Mouse (Mus musculus): ENCODE measurements around the gene Atxn1.
A peak's percentile ranks its signal among the peaks of the same experiment; 100 is the strongest.

Gene Atxn1

GRCm38 (mm10) chr13:45861098-45861580, 103.7 kb downstream of the Atxn1 start:
- DNase-seq, result no peak

DNA sequence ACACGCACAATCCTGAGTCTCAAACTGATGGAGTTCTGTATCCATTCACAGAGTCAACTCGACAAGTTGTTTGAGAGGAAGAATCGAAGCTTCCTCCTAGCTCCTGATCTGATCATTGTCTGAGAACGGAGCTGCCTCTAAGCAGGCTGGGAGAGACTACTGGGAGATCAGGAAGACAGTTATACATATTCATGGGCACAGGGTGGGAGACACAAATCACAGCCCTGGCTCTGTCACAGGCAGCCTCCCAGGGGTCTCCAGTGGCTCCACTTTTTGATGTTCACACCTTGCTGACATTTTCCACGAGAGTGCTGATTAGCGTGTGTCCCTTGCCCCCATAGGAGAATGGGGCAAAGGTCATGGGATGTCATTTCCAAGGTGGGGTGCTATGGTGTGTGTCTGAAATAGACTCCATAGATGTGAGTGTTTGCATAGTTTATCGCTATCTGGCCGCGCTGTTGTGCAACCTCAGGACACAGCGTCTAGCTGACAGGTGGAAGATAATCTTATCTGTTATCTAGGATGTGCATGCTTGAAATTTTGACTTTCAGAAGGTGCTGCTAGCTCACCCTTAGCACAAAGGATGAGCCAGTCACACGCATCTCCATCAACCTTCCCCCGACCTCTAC, 105.6 kb downstream of the Atxn1 start:
- no peak for DNase-seq

GRCm38 (mm10) chr13:45857416-45857815, 107.4 kb downstream of the Atxn1 start:
- no peak for DNase-seq

- no peak for DNase-seq
These were observed 110.3 kb downstream of the Atxn1 start for GRCm38 (mm10) chr13:45854531-45854930.

DNA sequence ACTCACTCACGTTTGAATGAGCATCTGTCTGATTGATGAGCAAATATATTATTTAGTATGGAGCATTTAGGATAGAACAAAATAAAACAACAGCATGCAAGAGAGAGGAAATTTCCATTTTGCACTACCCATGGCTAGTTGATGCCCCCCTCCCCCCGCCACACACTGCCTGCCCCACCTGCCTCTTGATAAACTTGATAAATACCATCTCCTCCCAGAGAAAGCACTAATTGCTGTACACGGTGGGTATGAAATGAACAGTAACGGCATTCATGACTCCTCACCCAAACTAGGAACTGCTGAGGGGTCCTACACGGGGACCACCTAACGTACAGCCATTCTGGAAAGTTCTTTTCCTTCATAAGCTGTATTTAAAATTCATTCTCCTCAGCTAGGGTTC, 111.1 kb downstream of the Atxn1 start:
- DNase-seq, result no peak

- no peak for DNase-seq
These were observed 112.5 kb downstream of the Atxn1 start for GRCm38 (mm10) chr13:45852288-45852687.

GRCm38 (mm10) chr13:45851746-45852145, 113.1 kb downstream of the Atxn1 start:
- DNase-seq, result no peak

- DNase-seq, result no peak
These were observed 113.7 kb downstream of the Atxn1 start for GRCm38 (mm10) chr13:45851156-45851555.

DNA sequence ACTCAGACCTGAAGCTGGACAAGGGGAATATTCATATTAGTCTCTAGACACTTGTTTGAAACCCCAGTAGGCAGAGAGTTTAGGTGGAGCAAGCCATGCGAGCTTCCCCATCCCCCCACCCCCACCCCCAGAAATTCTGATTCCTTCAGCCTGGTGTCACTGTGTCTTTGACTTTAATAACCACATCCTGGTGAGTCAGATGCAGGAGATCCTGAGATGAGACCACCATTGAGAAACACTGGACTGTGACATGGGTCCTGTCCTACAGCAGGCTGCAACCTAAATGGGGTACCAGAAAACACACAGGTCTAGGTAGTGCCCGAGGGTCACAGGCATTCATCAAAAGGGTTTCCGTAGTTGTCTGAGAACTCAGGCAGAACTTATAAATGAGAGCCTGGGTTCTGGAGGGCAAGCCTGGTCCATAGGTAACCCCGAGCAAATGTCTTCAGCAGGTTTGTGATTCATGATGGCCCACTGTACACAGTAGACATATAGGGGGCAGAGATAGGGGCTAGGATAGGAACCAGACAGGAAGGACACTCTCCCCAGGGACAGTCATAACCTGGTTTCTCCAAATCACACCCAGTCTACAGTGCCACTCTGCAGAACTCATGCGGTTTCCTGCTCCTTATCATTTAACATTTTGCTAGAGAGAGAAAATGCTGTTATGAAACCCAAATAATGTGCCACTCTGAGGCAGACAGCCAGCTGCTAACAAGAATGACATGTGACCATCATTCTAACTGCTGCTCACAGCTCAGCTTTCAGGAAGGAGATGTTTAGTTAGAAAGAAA, 114.4 kb downstream of the Atxn1 start:
- no peak for DNase-seq

- DNase-seq, result no peak
These were observed 115.4 kb downstream of the Atxn1 start for GRCm38 (mm10) chr13:45849145-45850023.

DNA sequence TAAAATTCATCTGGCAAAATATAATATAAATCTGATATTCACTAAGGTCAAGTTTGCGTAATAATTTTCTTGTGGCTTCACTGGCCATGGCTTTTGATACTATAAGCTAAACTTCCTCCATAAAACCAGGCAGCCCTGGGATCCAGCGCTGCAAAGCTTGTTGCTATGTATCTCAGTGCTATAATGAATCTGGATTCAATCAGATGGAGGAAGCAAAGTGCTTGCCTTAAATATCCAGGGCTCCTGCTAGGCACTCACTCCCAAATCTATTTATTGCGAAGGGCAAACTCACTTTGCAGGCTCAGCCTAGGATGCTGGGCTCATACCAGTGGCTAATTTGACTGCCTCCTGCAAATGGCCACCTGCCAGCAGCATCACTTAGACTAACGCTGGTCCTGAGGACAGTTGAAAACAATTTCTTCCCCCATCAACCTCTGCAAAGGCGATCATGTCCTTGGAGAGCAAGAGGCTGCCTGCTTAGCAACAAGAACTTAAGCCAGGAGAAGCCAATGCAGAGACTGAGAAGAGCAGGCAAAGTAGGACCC, 122.2 kb downstream of the Atxn1 start:
- DNase-seq, result peak in 1 of 2 experiments; percentile 20

DNA sequence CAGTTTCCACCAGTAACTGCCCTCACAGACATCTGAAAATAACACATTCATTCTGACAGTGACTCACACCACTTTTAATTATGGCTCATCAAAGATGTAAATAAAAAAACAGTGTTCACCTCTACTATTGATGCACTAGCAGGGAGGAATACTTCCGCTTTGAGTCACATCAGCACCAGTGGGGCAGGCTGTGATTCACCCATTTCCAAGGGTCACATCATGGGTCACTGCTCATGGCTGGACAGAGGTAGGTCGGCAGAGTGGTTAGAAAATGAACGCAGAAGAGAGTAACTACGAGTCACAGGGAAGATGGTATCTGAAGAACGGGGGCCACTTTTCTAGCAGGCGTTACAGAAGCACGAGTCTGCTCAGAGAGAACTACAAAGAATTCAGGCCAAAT, 124.9 kb downstream of the Atxn1 start:
- no peak for DNase-seq

DNA sequence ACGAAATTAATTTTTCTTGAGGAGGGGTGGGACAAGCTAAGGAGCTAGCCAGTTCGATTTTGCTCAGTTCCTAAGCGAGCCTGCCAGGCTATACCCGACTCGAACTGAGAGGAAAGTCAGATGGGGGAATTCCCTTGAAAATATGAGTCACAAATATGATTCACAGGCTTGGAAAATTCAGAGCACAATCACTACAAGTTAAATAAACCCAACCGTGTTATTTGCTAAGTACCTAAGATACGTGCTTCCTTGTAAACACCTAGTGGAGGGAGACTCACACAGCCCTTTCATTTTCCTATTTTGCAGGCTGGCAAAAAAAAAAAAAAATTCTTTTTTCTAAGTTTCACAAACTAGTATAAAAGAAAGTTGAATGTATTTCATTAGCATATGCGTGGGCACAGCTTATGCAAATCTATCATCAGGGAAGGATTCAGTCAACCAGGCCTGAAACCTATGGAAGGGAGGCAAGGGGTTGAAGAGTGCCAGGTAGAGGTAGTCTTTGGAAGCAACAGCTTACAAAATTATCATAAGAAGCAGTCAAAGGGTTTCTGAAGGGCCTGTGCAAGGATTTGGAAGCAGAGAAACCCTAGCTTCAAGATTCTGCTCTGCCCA, 127.1 kb downstream of the Atxn1 start:
- DNase-seq, result no peak

GRCm38 (mm10) chr13:45836377-45837054, 128.3 kb downstream of the Atxn1 start:
- no peak for DNase-seq

GRCm38 (mm10) chr13:45834300-45834699, 130.5 kb downstream of the Atxn1 start:
- DNase-seq, result peak in 1 of 2 experiments; percentile 26

- no peak for DNase-seq
These were observed 132.0 kb downstream of the Atxn1 start for GRCm38 (mm10) chr13:45832695-45833350.

DNA sequence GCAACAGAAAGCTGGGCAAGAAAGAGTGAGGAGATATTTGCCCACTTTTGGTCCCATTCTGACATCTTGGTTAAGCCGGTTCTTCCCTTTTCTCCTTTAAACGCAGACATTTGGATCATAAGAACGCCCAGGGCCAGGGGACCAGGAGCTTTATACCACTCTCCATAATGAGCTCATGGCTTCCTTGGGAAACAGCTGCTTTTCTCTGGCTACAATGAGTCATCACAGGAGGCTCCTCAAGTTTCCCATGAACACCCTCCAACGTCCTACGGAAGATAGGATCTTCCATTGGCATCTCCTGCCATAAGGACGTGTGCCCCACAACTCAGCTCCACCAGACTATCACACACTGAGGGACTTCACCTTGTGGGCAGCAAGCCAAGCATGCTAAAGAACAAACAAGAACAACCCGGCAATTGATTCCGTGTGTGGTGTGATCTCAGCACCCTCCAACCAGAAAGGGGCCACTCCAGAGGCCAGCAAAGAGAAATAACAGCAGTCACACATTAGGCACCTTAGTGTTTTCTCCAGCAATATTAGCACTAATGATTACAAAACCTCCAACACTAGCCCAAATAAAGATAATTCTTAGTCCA, 135.4 kb downstream of the Atxn1 start:
- no peak for DNase-seq

DNA sequence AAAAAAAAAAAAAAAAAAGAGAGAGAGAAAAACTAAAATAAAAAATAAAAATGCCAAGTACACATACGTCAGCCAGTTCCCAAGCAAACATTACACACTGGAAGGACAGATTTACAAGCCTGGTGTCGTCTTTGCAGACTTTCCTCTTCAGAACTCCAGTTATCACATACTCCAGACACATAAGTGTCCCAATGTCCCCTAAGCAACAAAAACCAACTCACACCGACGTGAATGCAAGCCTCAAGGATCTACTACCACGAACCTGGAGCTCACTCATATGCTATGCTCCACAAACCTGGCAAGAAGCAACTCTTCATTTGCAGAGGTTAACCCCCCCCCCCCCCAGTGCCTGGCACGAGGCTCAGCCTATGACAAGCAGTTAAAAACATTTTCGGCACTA, 136.8 kb downstream of the Atxn1 start:
- no peak for DNase-seq

DNA sequence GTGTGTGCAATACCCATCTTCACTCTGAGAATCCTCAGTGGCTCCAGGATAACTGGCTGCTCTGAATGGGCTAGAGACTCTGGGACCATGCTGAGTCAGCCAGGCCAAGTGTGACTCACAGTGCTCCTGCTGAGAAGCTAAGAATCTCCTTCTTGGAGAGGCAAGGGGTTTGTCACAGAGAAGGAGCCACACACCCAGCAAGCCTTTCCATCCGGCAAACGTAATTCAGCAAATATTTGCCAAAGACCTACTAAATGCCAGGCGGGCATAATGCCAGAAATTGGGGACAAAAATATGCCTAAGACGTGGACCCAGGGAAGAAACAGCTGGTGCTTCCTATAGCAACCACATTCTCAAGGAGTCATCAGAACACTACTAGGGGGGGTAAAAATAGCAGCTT, 137.2 kb downstream of the Atxn1 start:
- DNase-seq, result peak; percentile 70 to 75

DNA sequence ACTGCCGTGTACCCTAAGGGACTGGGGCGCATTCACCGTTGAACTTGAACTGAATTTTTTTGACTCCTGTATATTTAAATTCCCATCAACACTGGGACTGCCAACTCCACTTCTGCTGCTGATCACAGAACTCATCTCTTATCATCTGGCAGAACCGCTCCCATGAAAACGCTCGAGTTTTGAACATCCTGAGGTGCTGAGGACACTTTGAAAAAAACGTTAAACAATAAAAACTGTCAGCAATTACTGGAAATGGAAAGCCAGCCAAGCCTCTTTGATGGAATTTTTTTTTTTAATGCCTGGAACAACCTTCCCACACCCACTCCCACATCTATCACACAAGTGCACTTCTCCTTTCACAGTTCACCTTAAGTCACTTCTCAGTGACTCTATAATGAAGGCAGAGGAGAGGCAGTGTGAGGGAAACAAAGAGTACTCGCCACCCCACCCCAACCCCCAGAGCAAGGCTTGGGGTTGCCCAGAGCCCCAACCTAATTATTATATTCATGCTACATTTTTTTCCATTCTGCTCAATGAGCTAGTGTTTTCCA, 137.7 kb downstream of the Atxn1 start:
- DNase-seq, result no peak

DNA sequence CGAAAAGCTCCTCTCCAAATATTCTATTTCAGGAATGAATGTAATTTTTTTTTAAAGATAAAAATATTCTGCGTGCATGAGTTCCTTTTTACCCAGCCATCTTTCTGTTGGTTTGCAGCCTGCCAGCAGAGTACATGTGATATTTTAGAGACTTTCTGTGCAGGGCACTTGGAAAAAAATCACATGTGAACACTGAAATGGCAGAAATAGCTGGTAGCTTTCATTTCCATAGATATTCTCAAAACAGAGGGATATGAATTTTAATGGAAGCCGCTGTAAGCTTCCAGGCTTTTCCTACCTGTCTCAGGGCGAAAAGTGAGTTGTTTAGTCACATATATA, 142.3 kb downstream of the Atxn1 start:
- DNase-seq, result no peak

Data from cerebellum, postnatal 14 days (tissue).